Mouse (Mus musculus) mouse trophoblast stem cell (cell line): ENCODE data around the gene Zfp282.
"Not testable (repeated sequence)": the region's sequence is repeated elsewhere in the genome, so short reads cannot be mapped to it uniquely, and the experiment has no call there.

Source experiments
- in situ Hi-C, 2 experiments: fragments of 300-500 bp; cut with MseI, MboI; formaldehyde crosslinking; loops; 2 replicates in 1 of 2; 3 replicates in 1 of 2; pipeline ENCODE4 v1.15.1; 2025

Zfp282 gene

GRCm38 (mm10) chr6:47877058-47877457, at the start of gene Zfp282:
TSS of gene Zfp282 (plus strand) at chr6:47877204.
- in situ Hi-C loops, result no loop called here

GRCm38 (mm10) chr6:47827462-47827861, 49.5 kb upstream of the Zfp282 start:
- in situ Hi-C loops, result loop anchor here (5.0 kb wide), 1 partner anchor 35 kb away; no protein-coding TSS in a partner anchor

GRCm38 (mm10) chr6:47828950-47829349, 48.1 kb upstream of the Zfp282 start:
- in situ Hi-C loops, result loop anchor here (5.0 kb wide), 1 partner anchor 37 kb away; no protein-coding TSS in a partner anchor

- in situ Hi-C loops, result no loop called here
Measured at GRCm38 (mm10) chr6:47830104-47831078, 46.6 kb upstream of the Zfp282 start, which contains the start of gene Zfp786. TSS of gene Zfp786 (minus strand) at chr6:47830867.

GRCm38 (mm10) chr6:47832220-47832619, 44.8 kb upstream of the Zfp282 start:
- in situ Hi-C loops, result no loop called here

GRCm38 (mm10) chr6:47835482-47835983, 41.5 kb upstream of the Zfp282 start, which contains the start of gene Zfp398:
TSS of gene Zfp398 (plus strand) at chr6:47835661.
- in situ Hi-C loops, result no loop called here

- in situ Hi-C loops, result no loop called here
Measured at GRCm38 (mm10) chr6:47835984-47836521, 41.0 kb upstream of the Zfp282 start.

GRCm38 (mm10) chr6:47837630-47838029, 39.4 kb upstream of the Zfp282 start:
- in situ Hi-C loops, result no loop called here

- in situ Hi-C loops, result no loop called here
Measured at GRCm38 (mm10) chr6:47841077-47841476, 35.9 kb upstream of the Zfp282 start.

GRCm38 (mm10) chr6:47841831-47842230, 35.2 kb upstream of the Zfp282 start:
- in situ Hi-C loops, result no loop called here

- in situ Hi-C loops, result no loop called here
Measured at GRCm38 (mm10) chr6:47842337-47842736, 34.7 kb upstream of the Zfp282 start.

GRCm38 (mm10) chr6:47845779-47846178, 31.2 kb upstream of the Zfp282 start:
- in situ Hi-C loops, result no loop called here

GRCm38 (mm10) chr6:47857241-47857640, 19.8 kb upstream of the Zfp282 start:
- in situ Hi-C loops, result no loop called here

- in situ Hi-C loops, result not testable (repeated sequence)
Measured at GRCm38 (mm10) chr6:47857729-47858128, 19.3 kb upstream of the Zfp282 start.

GRCm38 (mm10) chr6:47872266-47872665, 4.7 kb upstream of the Zfp282 start:
- in situ Hi-C loops, result no loop called here

- in situ Hi-C loops, result no loop called here
Measured at GRCm38 (mm10) chr6:47877461-47878132, 593 bp downstream of the Zfp282 start.

- in situ Hi-C loops, result no loop called here
Measured at GRCm38 (mm10) chr6:47878133-47878514, 1.1 kb downstream of the Zfp282 start.

- in situ Hi-C loops, result no loop called here
Measured at GRCm38 (mm10) chr6:47878593-47878992, 1.6 kb downstream of the Zfp282 start.

- in situ Hi-C loops, result no loop called here
Measured at GRCm38 (mm10) chr6:47879049-47879716, 2.2 kb downstream of the Zfp282 start.

GRCm38 (mm10) chr6:47880166-47880565, 3.2 kb downstream of the Zfp282 start:
- in situ Hi-C loops, result no loop called here

GRCm38 (mm10) chr6:47888812-47889383, 11.9 kb downstream of the Zfp282 start:
- in situ Hi-C loops, result no loop called here
